Mouse (Mus musculus): ENCODE measurements at regions not wholly inside any gene's neighbourhood (a gene's known extent, or its start where the extent isn't known, plus 50 kb on each side); places are given as distances from the start of the nearest gene placed in this dataset.

- H3K9me3 ChIP-seq (ENCODE audit: control insufficient read depth, low read length): no peaks in the 10 kb centered on the region
- no peak overlapping the region for H3K9ac ChIP-seq (ENCODE audit: low read depth, low read length)
- no peak for ATAC-seq (ENCODE audit: low FRiP score, low TSS enrichment)
- H3K4me2 ChIP-seq (replicated peaks; ENCODE audit: low read depth, low read length): no peak overlapping the region
- H3K36me3 ChIP-seq (ENCODE audit: control insufficient read depth, insufficient read depth, low read length): no peaks in the 10 kb centered on the region
- H3K4me3 ChIP-seq (ENCODE audit: low read length): no peak overlapping the region
- H3K27ac ChIP-seq (ENCODE audit: low read depth, low read length): no peak overlapping the region
- no peaks in the 10 kb centered on the region for H3K27me3 ChIP-seq (ENCODE audit: control insufficient read depth, insufficient read depth, low read length)
- no peaks in the 10 kb centered on the region for H3K4me1 ChIP-seq (ENCODE audit: control insufficient read depth, insufficient read depth, low read length)
- WGBS: 90% methylated on average over 3 of the region's 3 CpGs
These were observed 340.7 kb upstream of the Runx1 start for GRCm38 (mm10) chr16:93166667-93167066.

GRCm38 (mm10) chr16:93158526-93159226 lies 332.7 kb upstream of the Runx1 start:
- no peak overlapping the region for H3K9ac ChIP-seq (ENCODE audit: low read depth, low read length)
- 88% methylated on average over 8 of the region's 8 CpGs for WGBS
- H3K9me3 ChIP-seq (ENCODE audit: control insufficient read depth, low read length): no peaks in the 10 kb centered on the region
- H3K4me2 ChIP-seq (replicated peaks; ENCODE audit: low read depth, low read length): no peak overlapping the region
- H3K4me1 ChIP-seq (ENCODE audit: control insufficient read depth, insufficient read depth, low read length): no peaks in the 10 kb centered on the region
- H3K27ac ChIP-seq (ENCODE audit: low read depth, low read length): no peak overlapping the region
- no peaks in the 10 kb centered on the region for H3K27me3 ChIP-seq (ENCODE audit: control insufficient read depth, insufficient read depth, low read length)
- ATAC-seq (ENCODE audit: low FRiP score, low TSS enrichment): no peak
- H3K36me3 ChIP-seq (ENCODE audit: control insufficient read depth, insufficient read depth, low read length): no peaks in the 10 kb centered on the region
- no peak overlapping the region for H3K4me3 ChIP-seq (ENCODE audit: low read length)

GRCm38 (mm10) chr16:93153545-93154329 lies 327.8 kb upstream of the Runx1 start:
- Histone ChIP-seq H3K4me3 (ENCODE audit: low read length) (no peak overlapping the region), H3K27ac (ENCODE audit: low read depth, low read length) (no peak overlapping the region), H3K9me3 (ENCODE audit: control insufficient read depth, low read length) (no peaks in the 10 kb centered on the region), H3K36me3 (ENCODE audit: control insufficient read depth, insufficient read depth, low read length) (no peaks in the 10 kb centered on the region), H3K4me1 (ENCODE audit: control insufficient read depth, insufficient read depth, low read length) (no peaks in the 10 kb centered on the region), H3K27me3 (ENCODE audit: control insufficient read depth, insufficient read depth, low read length) (no peaks in the 10 kb centered on the region), H3K9ac (ENCODE audit: low read depth, low read length) (no peak overlapping the region), H3K4me2 (replicated peaks; ENCODE audit: low read depth, low read length) (no peak overlapping the region)
- ATAC-seq (ENCODE audit: low FRiP score, low TSS enrichment): no peak
- WGBS: 89% methylated on average over 14 of the region's 14 CpGs

GRCm38 (mm10) chr16:93152765-93153489 lies 327.0 kb upstream of the Runx1 start:
- 38% methylated on average over 14 of the region's 14 CpGs for WGBS
- no peak overlapping the region for H3K4me2 ChIP-seq (replicated peaks; ENCODE audit: low read depth, low read length)
- H3K9ac ChIP-seq (ENCODE audit: low read depth, low read length): no peak overlapping the region
- no peak overlapping the region for H3K4me3 ChIP-seq (ENCODE audit: low read length)
- no peaks in the 10 kb centered on the region for H3K36me3 ChIP-seq (ENCODE audit: control insufficient read depth, insufficient read depth, low read length)
- H3K27me3 ChIP-seq (ENCODE audit: control insufficient read depth, insufficient read depth, low read length): no peaks in the 10 kb centered on the region
- no peak for ATAC-seq (ENCODE audit: low FRiP score, low TSS enrichment)
- H3K9me3 ChIP-seq (ENCODE audit: control insufficient read depth, low read length): no peaks in the 10 kb centered on the region
- H3K27ac ChIP-seq (ENCODE audit: low read depth, low read length): no peak overlapping the region
- no peaks in the 10 kb centered on the region for H3K4me1 ChIP-seq (ENCODE audit: control insufficient read depth, insufficient read depth, low read length)

GRCm38 (mm10) chr16:93152057-93152456 lies 326.1 kb upstream of the Runx1 start:
- Histone ChIP-seq H3K9me3 (ENCODE audit: control insufficient read depth, low read length) (no peaks in the 10 kb centered on the region), H3K36me3 (ENCODE audit: control insufficient read depth, insufficient read depth, low read length) (no peaks in the 10 kb centered on the region), H3K27ac (ENCODE audit: low read depth, low read length) (no peak overlapping the region), H3K27me3 (ENCODE audit: control insufficient read depth, insufficient read depth, low read length) (no peaks in the 10 kb centered on the region), H3K4me1 (ENCODE audit: control insufficient read depth, insufficient read depth, low read length) (no peaks in the 10 kb centered on the region), H3K9ac (ENCODE audit: low read depth, low read length) (no peak overlapping the region), H3K4me2 (replicated peaks; ENCODE audit: low read depth, low read length) (no peak overlapping the region), H3K4me3 (ENCODE audit: low read length) (no peak overlapping the region)
- ATAC-seq (ENCODE audit: low FRiP score, low TSS enrichment): no peak
- 97% methylated on average over 1 of the region's 1 CpGs for WGBS

GRCm38 (mm10) chr16:93151652-93152051 lies 325.7 kb upstream of the Runx1 start:
- Histone ChIP-seq H3K36me3 (ENCODE audit: control insufficient read depth, insufficient read depth, low read length) (no peaks in the 10 kb centered on the region), H3K27me3 (ENCODE audit: control insufficient read depth, insufficient read depth, low read length) (no peaks in the 10 kb centered on the region), H3K9me3 (ENCODE audit: control insufficient read depth, low read length) (no peaks in the 10 kb centered on the region), H3K4me2 (replicated peaks; ENCODE audit: low read depth, low read length) (no peak overlapping the region), H3K9ac (ENCODE audit: low read depth, low read length) (no peak overlapping the region), H3K27ac (ENCODE audit: low read depth, low read length) (no peak overlapping the region), H3K4me1 (ENCODE audit: control insufficient read depth, insufficient read depth, low read length) (no peaks in the 10 kb centered on the region), H3K4me3 (ENCODE audit: low read length) (no peak overlapping the region)
- ATAC-seq (ENCODE audit: low FRiP score, low TSS enrichment): no peak
- 94% methylated on average over 2 of the region's 2 CpGs for WGBS

- H3K27ac ChIP-seq (ENCODE audit: low read depth, low read length): no peak overlapping the region
- no peaks in the 10 kb centered on the region for H3K9me3 ChIP-seq (ENCODE audit: control insufficient read depth, low read length)
- H3K27me3 ChIP-seq (ENCODE audit: control insufficient read depth, insufficient read depth, low read length): no peaks in the 10 kb centered on the region
- H3K36me3 ChIP-seq (ENCODE audit: control insufficient read depth, insufficient read depth, low read length): no peaks in the 10 kb centered on the region
- 69% methylated on average over 12 of the region's 12 CpGs for WGBS
- H3K9ac ChIP-seq (ENCODE audit: low read depth, low read length): no peak overlapping the region
- no peak overlapping the region for H3K4me2 ChIP-seq (replicated peaks; ENCODE audit: low read depth, low read length)
- H3K4me1 ChIP-seq (ENCODE audit: control insufficient read depth, insufficient read depth, low read length): no peaks in the 10 kb centered on the region
- no peak for ATAC-seq (ENCODE audit: low FRiP score, low TSS enrichment)
- no peak overlapping the region for H3K4me3 ChIP-seq (ENCODE audit: low read length)
These were observed 324.5 kb upstream of the Runx1 start for GRCm38 (mm10) chr16:93150451-93150850.

GRCm38 (mm10) chr16:93147525-93148222 lies 321.7 kb upstream of the Runx1 start:
- Histone ChIP-seq H3K4me2 (replicated peaks; ENCODE audit: low read depth, low read length) (no peak overlapping the region), H3K9ac (ENCODE audit: low read depth, low read length) (no peak overlapping the region), H3K4me1 (ENCODE audit: control insufficient read depth, insufficient read depth, low read length) (no peaks in the 10 kb centered on the region), H3K36me3 (ENCODE audit: control insufficient read depth, insufficient read depth, low read length) (no peaks in the 10 kb centered on the region), H3K27me3 (ENCODE audit: control insufficient read depth, insufficient read depth, low read length) (no peaks in the 10 kb centered on the region), H3K9me3 (ENCODE audit: control insufficient read depth, low read length) (no peaks in the 10 kb centered on the region), H3K4me3 (ENCODE audit: low read length) (no peak overlapping the region), H3K27ac (ENCODE audit: low read depth, low read length) (no peak overlapping the region)
- WGBS: 79% methylated on average over 5 of the region's 5 CpGs
- no peak for ATAC-seq (ENCODE audit: low FRiP score, low TSS enrichment)
